Mouse (Mus musculus) thymus, adult 2 months (tissue): ENCODE data around the gene Tmem200b.

Experiments
- CTCF ChIP-seq: fragments of 200-500 bp; IDR thresholded peaks from 2 replicates; pipeline ENCODE4 v1.5.1; 2012; ENCODE audit warnings: mild to moderate bottlenecking, control low read depth, low read length, moderate library complexity, borderline replicate concordance; ENCODE audit not compliant: control insufficient read depth, poor library complexity, insufficient read depth; ENCODE audit errors: extremely low read depth
- POLR2A ChIP-seq: fragments of 200-500 bp; IDR thresholded peaks from 2 replicates; pipeline ENCODE4 v1.6.1; 2012; ENCODE audit warnings: mild to moderate bottlenecking, low read length, control low read depth, moderate library complexity; ENCODE audit not compliant: control insufficient read depth, poor library complexity, insufficient read depth; ENCODE audit errors: extremely low read depth

GRCm38 (mm10) chr4:131879692-131880091 lies 41.9 kb upstream of the Tmem200b start:
- TF ChIP-seq POLR2A (no peak), CTCF (no peak)
